In the genomic region with DNA sequence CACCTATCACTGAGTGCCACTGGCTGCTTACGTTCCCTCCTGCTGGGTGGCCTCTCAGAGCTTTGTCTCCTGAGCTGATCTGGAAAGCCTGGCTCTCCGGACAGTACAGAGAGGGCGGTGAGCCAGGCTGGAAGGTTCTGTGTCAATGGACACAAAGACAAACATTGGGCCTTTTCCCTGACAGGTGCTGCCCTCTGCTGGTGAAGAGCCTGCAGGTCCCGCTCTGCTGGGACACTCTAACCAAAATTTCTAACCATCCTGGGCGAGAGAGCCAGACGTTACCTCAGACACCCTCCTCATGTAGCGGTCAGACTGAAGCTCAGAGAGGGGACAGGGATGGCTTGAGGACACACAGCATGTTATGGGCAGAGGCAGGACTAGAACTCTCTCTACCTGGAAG, we compare ENCODE assay signal across 8 mouse cellular contexts.
DNase-seq lines count a peak whose midpoint lies in the region; ATAC-seq lines count a peak whose summit lies in the region.

No protein-coding gene starts in this region.

- intact Hi-C loops in gastrocnemius, postnatal 14 days (cut with DNase I; ENCODE audit: low total_unique reads): no loop called here

- ATAC-seq in erythroid progenitor cell, adult 5-6 weeks (replicated peaks; ENCODE audit: low FRiP score, poor library complexity, severe bottlenecking): no peak

- DNase-seq in B cell, adult 2 months: peak; percentile 64 to 69
- DNase-seq in R1 (ENCODE audit: low read depth, low spot score): peak; percentile 70
- peak; percentile 66 to 81 for DNase-seq in cerebellum, postnatal 4 days (ENCODE audit: low spot score in 2 of 2)
- DNase-seq in gastrocnemius, postnatal 14 days: peak; percentile 76
- DNase-seq in kidney, postnatal 25 days: peak; percentile 69 to 76
- peak; percentile 78 for DNase-seq in lung, postnatal 14 days
- peak; percentile 73 for DNase-seq in retina, postnatal 1 day
